Mouse (Mus musculus): ENCODE measurements around the gene Sphk1. TPM values are rescaled to one million over a fixed set of nuclear protein-coding genes. Genes with fewer than 3 reads are reported as not detected.

Gene Sphk1
- total and polyA plus RNA-seq, 3 experiments = 53.5 to 127 TPM; not detected in 1

- TF ChIP-seq TCF12 (IDR thresholded peaks at IDR 0.05; ENCODE audit: low read depth, low read length) (peak; percentile 8; the same call in 1 of the 2 replicates), MAX (IDR thresholded peaks at IDR 0.05; ENCODE audit: low read length) (peak; percentile 25)
These were observed 3.6 kb downstream of the Sphk1 start (continued) for GRCm38 (mm10) chr11:116534154-116534865.

- peaks cover 28% of the 10 kb centered on the region for H3K79me2 ChIP-seq (ENCODE audit: control insufficient read depth, insufficient read depth, low read length, poor library complexity)
- H3K9ac ChIP-seq (ENCODE audit: control insufficient read depth, low read depth, low read length, poor library complexity, severe bottlenecking) = peak overlapping the region; percentile 5; the same call in 1 of the 2 replicates
- peaks cover 8 to 20% of the 10 kb centered on the region in 2 experiments; a peak in 3 of 4 replicates for H3K4me1 ChIP-seq (ENCODE audit: control insufficient read depth in 1 of 2, insufficient read depth in 2 of 2, low read length in 2 of 2)
- peak; percentile 62 for DNase-seq (ENCODE audit: low read depth, low spot score)
- no peaks in the 10 kb centered on the region for H3K27me3 ChIP-seq (ENCODE audit: control insufficient read depth in 1 of 2, insufficient read depth in 2 of 2, low read length in 2 of 2)
- H3K27ac ChIP-seq (ENCODE audit: control insufficient read depth, low read depth, low read length) = peak overlapping the region; percentile 36; the same call in 1 of the 2 replicates
- no peaks in the 10 kb centered on the region for H3K9me3 ChIP-seq (replicated peaks; ENCODE audit: insufficient read depth, low read length)
- TF ChIP-seq ZKSCAN1 (IDR thresholded peaks at IDR 0.05; ENCODE audit: low read depth, low read length) (0 out of 2 replicates have a peak, but pooled peaks have one; percentile 30), CTCF (IDR thresholded peaks at IDR 0.05 in 2 of 3, conservative IDR thresholded peaks at IDR 0.05 in 1 of 3; ENCODE audit: control insufficient read depth in 1 of 3, insufficient read depth in 1 of 3, low read depth in 2 of 3, low read length in 3 of 3, poor library complexity in 1 of 3, severe bottlenecking in 1 of 3) (no peak), CHD2 (IDR thresholded peaks at IDR 0.05; ENCODE audit: low read length) (no peak), NRF1 (IDR thresholded peaks at IDR 0.05; ENCODE audit: insufficient read depth, low read depth, low read length, poor library complexity, severe bottlenecking) (no peak), TCF12 (IDR thresholded peaks at IDR 0.05; ENCODE audit: low read depth, low read length) (peak; percentile 76; the same call in 1 of the 2 replicates), GATA1 (IDR thresholded peaks at IDR 0.05; ENCODE audit: low read depth, low read length) (peak; percentile 43; the same call in 1 of the 2 replicates), ETS1 (IDR thresholded peaks at IDR 0.05; ENCODE audit: low read depth, low read length) (peak; percentile 44; the same call in 1 of the 2 replicates), SIN3A (IDR thresholded peaks at IDR 0.05; ENCODE audit: low read length) (peak; percentile 40; the same call in 1 of the 2 replicates), ZMIZ1 (IDR thresholded peaks at IDR 0.05; ENCODE audit: low read depth, low read length) (no peak; the same call in 1 of the 2 replicates), BHLHE40 (IDR thresholded peaks at IDR 0.05; ENCODE audit: borderline replicate concordance, low read depth, low read length) (no peak), NELFE (IDR thresholded peaks at IDR 0.05; ENCODE audit: low read depth, low read length) (0 out of 2 replicates have a peak, but pooled peaks have one; percentile 16), SMC3 (IDR thresholded peaks at IDR 0.05; ENCODE audit: low read depth, low read length) (peak; percentile 20; the same call in 1 of the 2 replicates), EP300 (IDR thresholded peaks at IDR 0.05; ENCODE audit: low read depth in 1 of 2, low read length in 2 of 2) (peak; percentile 67 to 79), TAL1 (IDR thresholded peaks at IDR 0.05; ENCODE audit: low read length) (peak; percentile 44; the same call in 1 of the 2 replicates), MYB (IDR thresholded peaks at IDR 0.05; ENCODE audit: low read depth, low read length) (no peak), POLR2AphosphoS5 (IDR thresholded peaks at IDR 0.05; ENCODE audit: borderline replicate concordance, low read depth, low read length) (no peak), MAZ (IDR thresholded peaks at IDR 0.05; ENCODE audit: low read depth, low read length) (no peak), MAX (IDR thresholded peaks at IDR 0.05; ENCODE audit: low read length) (peak; percentile 37; the same call in 1 of the 2 replicates)
- peaks cover 3 to 14% of the 10 kb centered on the region in 2 experiments; a peak in 3 of 4 replicates for H3K36me3 ChIP-seq (ENCODE audit: control insufficient read depth in 1 of 2, insufficient read depth in 2 of 2, low read length in 2 of 2)
- H3K4me3 ChIP-seq (ENCODE audit: control insufficient read depth in 1 of 2, insufficient read depth in 1 of 2, low read depth in 2 of 2, low read length in 2 of 2) = no peak overlapping the region
These were observed 6.0 kb downstream of the Sphk1 start for GRCm38 (mm10) chr11:116536685-116537084.
